ENCODE assay signal across 15 mouse cellular contexts in the genomic region with DNA sequence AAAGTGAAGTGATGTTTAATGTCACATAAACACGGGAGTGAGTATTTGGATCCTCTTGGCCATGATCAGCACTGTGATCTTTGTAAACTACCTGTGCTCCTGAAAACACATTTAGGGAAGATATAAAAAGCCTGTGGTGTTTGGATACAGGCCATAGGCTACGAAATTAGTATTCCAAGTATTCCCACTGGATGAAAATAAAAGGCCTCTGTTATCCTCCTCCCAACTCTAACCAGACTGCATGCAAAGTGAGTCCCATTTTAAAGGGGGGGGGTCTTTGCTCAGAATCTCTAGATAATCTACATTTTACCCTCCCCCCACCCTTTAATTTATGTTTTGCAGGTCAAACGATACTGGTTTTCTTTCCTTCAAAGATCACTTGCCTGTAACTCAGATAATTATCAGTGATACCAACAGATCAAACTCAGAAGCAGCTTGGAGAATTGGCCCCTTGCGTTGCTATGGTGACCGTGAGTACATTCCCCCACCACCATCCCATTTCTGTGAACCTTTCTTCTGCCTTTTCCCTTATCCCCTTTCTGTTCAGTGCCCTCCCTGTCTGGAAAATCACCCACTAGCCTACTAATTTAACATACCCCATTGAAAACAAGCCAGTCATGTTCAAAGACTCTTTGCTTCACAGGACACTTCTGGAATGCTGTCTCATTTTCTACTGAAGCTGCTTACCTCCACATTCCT.
A peak's percentile ranks its signal among the peaks of the same experiment; 100 is the strongest.
DNase-seq lines count a peak whose midpoint lies in the region; ATAC-seq lines count a peak whose summit lies in the region.
"Had no signal": no experiment of that assay in that cellular context is flagged by ENCODE, and none has a peak within 500 bp of the region (broad histone marks: within the 10 kb centered on the region; RNA-seq: fewer than 3 reads in every experiment).

No protein-coding gene starts in this region.

- H3K9ac ChIP-seq in forebrain, embryonic 14.5 days (ENCODE audit: low read length), result no peak overlapping the region
- H3K9ac ChIP-seq in neural tube, embryonic 15.5 days (replicated peaks), result no peak overlapping the region
- H3K9ac ChIP-seq: limb, embryonic 15.5 days had no signal

- no peak overlapping the region for H3K4me2 ChIP-seq in forebrain, embryonic 14.5 days (ENCODE audit: low read length)
- H3K4me2 ChIP-seq in neural tube, embryonic 15.5 days, result 0 out of 2 replicates have a peak overlapping the region, but pooled peaks have one; percentile 5
- H3K4me2 ChIP-seq: limb, embryonic 15.5 days had no signal

- no peaks in the 10 kb centered on the region for H3K27me3 ChIP-seq in forebrain, embryonic 14.5 days (replicated peaks; ENCODE audit: control insufficient read depth, insufficient read depth, low read length)
- H3K27me3 ChIP-seq in neural tube, embryonic 15.5 days (replicated peaks), result no peaks in the 10 kb centered on the region
- H3K27me3 ChIP-seq: limb, embryonic 15.5 days had no signal

- 32% methylated on average over 5 of the region's 5 CpGs for WGBS in forebrain, embryonic 14.5 days
- 45% methylated on average over 5 of the region's 5 CpGs for WGBS in neural tube, embryonic 15.5 days

- H3K4me1 ChIP-seq in forebrain, embryonic 14.5 days (ENCODE audit: control insufficient read depth, insufficient read depth, low read length), result no peaks in the 10 kb centered on the region
- peaks cover 5% of the 10 kb centered on the region; the same call in 1 of the 2 replicates for H3K4me1 ChIP-seq in neural tube, embryonic 15.5 days
- H3K4me1 ChIP-seq: limb, embryonic 15.5 days had no signal

- H3K9me3 ChIP-seq in forebrain, embryonic 14.5 days (replicated peaks; ENCODE audit: control insufficient read depth, low read length), result no peaks in the 10 kb centered on the region
- H3K9me3 ChIP-seq in neural tube, embryonic 15.5 days (replicated peaks), result no peaks in the 10 kb centered on the region
- H3K9me3 ChIP-seq: limb, embryonic 15.5 days had no signal

- peak; percentile 87 for ATAC-seq in forebrain, embryonic 14.5 days
- ATAC-seq in neural tube, embryonic 15.5 days (ENCODE audit: low FRiP score), result peak; percentile 87

- DNase-seq in layer of hippocampus, postnatal 14 days (ENCODE audit: low spot score in 2 of 2), result peak; percentile 4 to 33
- DNase-seq in layer of hippocampus, postnatal 25 days (ENCODE audit: extremely low spot score in 1 of 2, low spot score in 1 of 2), result no peak
- DNase-seq in forebrain, embryonic 14.5 days (ENCODE audit: low spot score), result peak; percentile 63
- peak; percentile 5 for DNase-seq in mesoderm, embryonic 11.5 days (ENCODE audit: low read depth, low spot score)
- no peak for DNase-seq in adrenal gland, adult 8-10 months
- DNase-seq in gastrocnemius, postnatal 4 days (ENCODE audit: low spot score in 2 of 2), result no peak
- DNase-seq: adrenal gland, postnatal 25 days; heart, adult 2 months; kidney, adult 11 months; kidney, postnatal 4 days; lung, adult 18-20 months; lung, postnatal 4 days; thymus, postnatal 4 days had no signal

- H3K27ac ChIP-seq in forebrain, embryonic 14.5 days (ENCODE audit: low read depth, low read length), result no peak overlapping the region
- H3K27ac ChIP-seq in neural tube, embryonic 15.5 days (replicated peaks), result peak overlapping the region; percentile 39; the same call in 1 of the 2 replicates
- H3K27ac ChIP-seq: heart, adult 2 months; limb, embryonic 15.5 days had no signal

- H3K36me3 ChIP-seq in forebrain, embryonic 14.5 days (ENCODE audit: control insufficient read depth, insufficient read depth, low read length), result no peaks in the 10 kb centered on the region
- no peaks in the 10 kb centered on the region for H3K36me3 ChIP-seq in neural tube, embryonic 15.5 days
- H3K36me3 ChIP-seq: limb, embryonic 15.5 days had no signal

- H3K4me3 ChIP-seq in forebrain, embryonic 14.5 days (ENCODE audit: low read depth, low read length), result no peak overlapping the region
- no peak overlapping the region for H3K4me3 ChIP-seq in neural tube, embryonic 15.5 days (replicated peaks)
- H3K4me3 ChIP-seq: heart, adult 2 months; limb, embryonic 15.5 days had no signal

Comparison
In these comparisons a context has a peak if more than half of its experiments do, and no peak if none do; other contexts are left out.
1. DNase-seq: peak in layer of hippocampus, postnatal 14 days (2 of 2), forebrain, embryonic 14.5 days (single experiment) and mesoderm, embryonic 11.5 days (single experiment); none in layer of hippocampus, postnatal 25 days (0 of 2), adrenal gland, adult 8-10 months (single experiment) and gastrocnemius, postnatal 4 days (0 of 2).